Mouse (Mus musculus): ENCODE data around the gene Ccl21a.
"Not testable (repeated sequence)": the region's sequence is repeated elsewhere in the genome, so short reads cannot be mapped to it uniquely, and the experiment has no call there.

Gene Ccl21a

GRCm38 (mm10) chr4:42773893-42774292 is at the start of gene Ccl21a:
Gene Ccl21a, minus strand, starts transcription at chr4:42773993.
- not testable (repeated sequence) for DNase-seq (ENCODE audit: low read depth)

- not testable (repeated sequence) for DNase-seq (ENCODE audit: low read depth)
Measured at GRCm38 (mm10) chr4:42756477-42756876, 17.3 kb downstream of the Ccl21a start, which contains the start of gene Ccl19. Gene Ccl19, minus strand, starts transcription at chr4:42756577.

GRCm38 (mm10) chr4:42735245-42735644 is 38.5 kb downstream of the Ccl21a start, which contains the start of gene 4930578G10Rik:
Gene 4930578G10Rik, plus strand, starts transcription at chr4:42735545.
- not testable (repeated sequence) for DNase-seq (ENCODE audit: low read depth)
